Mouse (Mus musculus) heart, embryonic 14.5 days (tissue): ENCODE measurements at regions not wholly inside any gene's neighbourhood (a gene's known extent, or its start where the extent isn't known, plus 50 kb on each side); places are given as distances from the start of the nearest gene placed in this dataset.

Experiments used
- ATAC-seq: fragments of 200-750 bp; cut with Nextera tagmentation; 2 replicates; pipeline ENCODE4 v1.8.0; 2017; ENCODE audit warnings: low read depth, moderate TSS enrichment; ENCODE audit not compliant: insufficient number of reproducible peaks, insufficient read depth, low FRiP score
- H3K27ac ChIP-seq, 2 experiments: fragments of 200-500 bp in 1 of 2; fragments of 300-500 bp in 1 of 2; sonication (generic) in 1 of 2; replicated peaks in 1 of 2; 2 replicates each; pipeline ENCODE4 v1.5.1; 2012 to 2014; ENCODE audit warnings: low read depth in 2 of 2, low read length in 2 of 2, control low read depth in 1 of 2, mild to moderate bottlenecking in 1 of 2, mixed read lengths in 1 of 2; ENCODE audit not compliant: control insufficient read depth in 1 of 2, insufficient read depth in 1 of 2
- H3K27me3 ChIP-seq: fragments of 300-500 bp; sonication (generic); 2 replicates; pipeline ENCODE4 v1.6.1; 2014; ENCODE audit warnings: mild to moderate bottlenecking, low read length, control low read depth; ENCODE audit not compliant: control insufficient read depth, insufficient read depth
- H3K36me3 ChIP-seq: fragments of 300-500 bp; sonication (generic); 2 replicates; pipeline ENCODE4 v1.6.1; 2014; ENCODE audit warnings: mild to moderate bottlenecking, control low read depth, low read length, mixed read lengths; ENCODE audit not compliant: control insufficient read depth, insufficient read depth
- H3K4me1 ChIP-seq, 2 experiments: fragments of 200-500 bp in 1 of 2; fragments of 300-500 bp in 1 of 2; sonication (generic) in 1 of 2; 2 replicates each; pipeline ENCODE4 v1.6.1; 2012 to 2014; ENCODE audit warnings: low read length in 2 of 2, control low read depth in 1 of 2, mixed read lengths in 1 of 2; ENCODE audit not compliant: control insufficient read depth in 2 of 2, insufficient read depth in 2 of 2
- H3K4me2 ChIP-seq: fragments of 300-500 bp; sonication (generic); 2 replicates; pipeline ENCODE4 v1.6.1; 2014; ENCODE audit warnings: mild to moderate bottlenecking, low read length
- H3K4me3 ChIP-seq, 2 experiments: fragments of 200-500 bp in 1 of 2; fragments of 300-500 bp in 1 of 2; sonication (generic) in 1 of 2; 2 replicates each; pipeline ENCODE4 v1.5.1; 2012 to 2014; ENCODE audit warnings: low read length in 2 of 2, mild to moderate bottlenecking in 2 of 2, control low read depth in 1 of 2, low read depth in 1 of 2, moderate library complexity in 1 of 2; ENCODE audit not compliant: control insufficient read depth in 1 of 2, insufficient read depth in 1 of 2
- H3K9ac ChIP-seq: fragments of 300-500 bp; sonication (generic); 2 replicates; pipeline ENCODE4 v1.6.1; 2014; ENCODE audit warnings: mild to moderate bottlenecking, low read length
- H3K9me3 ChIP-seq: fragments of 300-500 bp; sonication (generic); 2 replicates; pipeline ENCODE4 v1.6.1; 2016; ENCODE audit warnings: low read length, control low read depth; ENCODE audit not compliant: control insufficient read depth
- WGBS: fragments of 180-500 bp; shearing (Covaris S2); extraction: QIAGEN DNeasy Blood & Tissue Kit; methylation state at CpG from one replicate; pipeline ENCODE4 v1.1.7; 2014; 5-methylcytosine and 5-hydroxymethylcytosine counted together

DNA sequence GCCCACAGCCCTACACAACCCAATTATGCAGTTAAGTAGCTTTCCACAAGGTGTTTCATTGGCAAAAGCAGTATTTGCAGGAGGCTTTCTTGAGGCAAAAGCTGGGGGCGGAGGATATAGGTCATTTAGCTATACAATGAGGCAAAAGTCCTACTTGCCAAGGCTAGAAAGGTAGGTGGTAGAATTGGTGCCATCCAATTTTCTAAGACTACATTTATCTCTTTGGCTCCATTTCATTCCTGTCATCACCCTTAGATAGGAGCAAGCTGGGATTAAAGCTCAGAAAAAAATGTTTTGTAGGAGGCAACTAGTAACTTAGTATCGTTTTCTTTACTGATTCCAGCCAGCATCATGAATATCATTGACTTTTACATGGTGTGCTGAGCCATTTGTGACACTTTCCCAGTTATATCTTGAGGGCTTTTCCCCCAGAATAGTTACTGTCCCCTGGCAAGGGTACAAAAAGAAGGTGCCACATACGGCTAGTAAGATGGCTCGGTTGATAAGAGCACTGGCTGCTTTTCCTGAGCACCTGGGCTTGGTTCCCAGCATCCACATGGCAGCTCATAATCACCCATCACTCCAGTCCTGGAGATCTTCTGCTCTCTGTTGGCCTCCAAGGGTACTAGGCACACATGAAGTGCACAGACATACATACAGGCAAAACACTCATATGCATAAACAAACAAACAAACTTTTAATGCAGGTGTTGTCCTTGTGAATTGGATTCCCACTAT is 300.6 kb downstream of the Emp1 start:
- WGBS = 77% methylated on average over 4 of the region's 4 CpGs

More for the DNA sequence above, 300.6 kb downstream of the Emp1 start:
- Histone ChIP-seq H3K4me3 (no peak overlapping the region), H3K27ac (no peak overlapping the region), H3K4me1 (no peaks in the 10 kb centered on the region), H3K9ac (no peak overlapping the region), H3K36me3 (no peaks in the 10 kb centered on the region), H3K4me2 (no peak overlapping the region), H3K9me3 (no peaks in the 10 kb centered on the region), H3K27me3 (no peaks in the 10 kb centered on the region)
- no peak for ATAC-seq
